Mouse (Mus musculus) spleen, adult 2 months (tissue): Measurements from ENCODE around the gene Evi5l.

ENCODE experiments used
- CTCF ChIP-seq: fragments of 200-500 bp; IDR thresholded peaks from 2 replicates; pipeline ENCODE4 v1.5.1; 2011; ENCODE audit warnings: mild to moderate bottlenecking, inconsistent platforms; ENCODE audit not compliant: insufficient read depth, insufficient read length, insufficient replicate concordance; ENCODE audit errors: extremely low read depth
- POLR2A ChIP-seq: fragments of 200-500 bp; IDR thresholded peaks from 2 replicates; pipeline ENCODE4 v1.6.1; 2011; ENCODE audit warnings: low read depth, low read length, inconsistent platforms

GRCm38 (mm10) chr8:4213210-4214005, 47.0 kb downstream of the Evi5l start:
- TF ChIP-seq CTCF (no peak), POLR2A (no peak)
